Mouse (Mus musculus) cerebellum, adult 2 months (tissue): ENCODE measurements around the gene Hivep3. TPM values are rescaled to one million over a fixed set of nuclear protein-coding genes. Genes with fewer than 3 reads are reported as not detected.
A peak's percentile ranks its signal among the peaks of the same experiment; 100 is the strongest.

Source experiments
- DNase-seq, 2 experiments: peaks; one replicate each; pipeline ENCODE4 v3.0.0; 2021
- H3K27ac ChIP-seq: fragments of 200-500 bp; 2 replicates; pipeline ENCODE4 v1.5.1; 2012; ENCODE audit warnings: low read length, control low read depth, inconsistent platforms; ENCODE audit not compliant: insufficient read depth
- H3K27me3 ChIP-seq: fragments of 200-500 bp; 2 replicates; pipeline ENCODE4 v1.6.1; 2012; ENCODE audit warnings: inconsistent platforms, mild to moderate bottlenecking, low read length, moderate library complexity; ENCODE audit not compliant: control insufficient read depth, insufficient read depth
- H3K4me1 ChIP-seq: fragments of 200-500 bp; 2 replicates; pipeline ENCODE4 v1.6.1; 2011; ENCODE audit warnings: low read length; ENCODE audit not compliant: control insufficient read depth, insufficient read depth
- H3K4me3 ChIP-seq: fragments of 200-500 bp; replicated peaks from 2 replicates; pipeline ENCODE3; 2011; ENCODE audit warnings: mild to moderate bottlenecking, low read depth, low read length, control low read depth; ENCODE audit not compliant: insufficient read depth
- CTCF ChIP-seq: fragments of 200-500 bp; IDR thresholded peaks from 2 replicates; pipeline ENCODE4 v1.5.1; 2011; ENCODE audit warnings: low read depth, mild to moderate bottlenecking, control low read depth, low read length, moderate library complexity, borderline replicate concordance; ENCODE audit not compliant: insufficient read depth
- POLR2A ChIP-seq: fragments of 200-500 bp; IDR thresholded peaks from 2 replicates; pipeline ENCODE4 v1.6.1; 2011; ENCODE audit warnings: low read length, control low read depth, borderline replicate concordance; ENCODE audit not compliant: insufficient read depth
- WGBS: fragments of 180-500 bp; shearing (Covaris S2); methylation state at CpG from one replicate; pipeline ENCODE4 v1.1.7; 2018; 5-methylcytosine and 5-hydroxymethylcytosine counted together
- polyA plus RNA-seq: library from polyadenylated mRNA; depleted of rRNA; stranded (reverse); fragments of >200 nt; gene quantifications from 2 replicates; pipeline ENCODE4 v1.2.3, GENCODE M21; 2012

Hivep3 gene
- polyA plus RNA-seq, 1 experiment = 36.8 TPM

DNA sequence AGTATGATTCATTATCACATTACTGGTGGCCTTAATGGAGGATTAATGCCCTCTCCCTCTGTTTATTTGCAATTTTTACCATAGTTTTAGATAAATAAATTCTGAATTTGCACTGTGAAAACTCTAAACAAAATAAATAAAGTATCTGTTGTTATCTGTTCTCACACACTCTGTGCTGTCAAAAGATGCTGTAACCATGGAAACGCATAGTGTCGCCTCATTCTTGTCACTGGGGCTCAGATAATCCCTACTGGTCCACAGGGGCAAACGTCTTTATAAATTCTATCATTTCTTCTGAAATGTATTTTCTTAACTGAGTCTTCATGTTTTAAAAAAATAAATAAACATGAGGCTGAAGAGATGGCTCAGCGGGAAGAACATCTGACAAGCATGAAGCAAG lies 23.4 kb upstream of the Hivep3 start:
- H3K27ac ChIP-seq = no peak overlapping the region
- 73% methylated on average over 4 of the region's 4 CpGs for WGBS
- H3K4me3 ChIP-seq = no peak overlapping the region
- DNase-seq = no peak
- TF ChIP-seq POLR2A (no peak), CTCF (no peak)
- H3K4me1 ChIP-seq = no peaks in the 10 kb centered on the region
- H3K27me3 ChIP-seq = no peaks in the 10 kb centered on the region

DNA sequence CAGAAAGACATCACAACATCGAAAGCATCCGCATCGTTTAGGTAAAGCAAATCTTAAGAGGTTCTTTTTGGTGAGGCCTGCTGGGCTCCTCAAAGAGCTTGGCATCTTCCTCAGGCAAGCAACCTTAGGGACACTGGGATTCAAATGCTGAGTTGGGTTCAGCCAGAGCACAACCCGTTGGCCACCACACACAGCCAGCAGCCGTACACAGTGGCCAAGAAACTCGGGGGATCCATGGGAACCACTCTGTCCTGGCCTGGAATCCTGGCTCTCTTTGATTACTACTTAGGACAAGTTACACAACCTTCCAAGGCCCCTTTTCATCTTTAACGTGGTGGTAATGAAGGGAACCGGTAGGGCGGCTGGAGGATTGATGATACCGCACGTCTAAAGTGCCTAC lies 16.1 kb upstream of the Hivep3 start:
- H3K4me3 ChIP-seq = no peak overlapping the region
- H3K4me1 ChIP-seq = no peaks in the 10 kb centered on the region
- WGBS = 74% methylated on average over 11 of the region's 11 CpGs
- DNase-seq = peak in 1 of 2 experiments; percentile 38
- no peak for TF ChIP-seq POLR2A
- no peak for TF ChIP-seq CTCF
- no peak overlapping the region for H3K27ac ChIP-seq
- H3K27me3 ChIP-seq = no peaks in the 10 kb centered on the region

DNA sequence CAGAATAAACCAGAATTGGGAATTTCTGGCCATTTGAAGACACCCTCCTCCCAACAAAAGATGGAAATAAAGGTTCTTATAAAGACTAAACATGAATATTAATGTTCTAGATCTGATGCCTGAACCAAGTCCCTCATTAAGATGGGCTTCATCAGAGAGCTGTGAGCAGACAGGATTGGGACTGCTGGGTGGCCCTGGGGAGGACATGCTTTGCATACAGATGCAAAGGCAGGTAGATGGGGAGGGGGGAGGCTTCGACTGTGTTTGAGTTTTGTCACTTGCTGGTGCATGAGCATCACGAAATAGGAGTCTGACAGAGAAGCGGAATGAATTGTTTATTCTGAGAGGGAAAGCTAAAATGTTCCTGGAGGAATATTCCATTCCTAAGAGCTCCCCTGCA lies 12.1 kb upstream of the Hivep3 start:
- peaks cover 5% of the 10 kb centered on the region; the same call in 1 of the 2 replicates for H3K4me1 ChIP-seq
- no peak overlapping the region for H3K4me3 ChIP-seq
- WGBS = 90% methylated on average over 3 of the region's 3 CpGs
- no peak for DNase-seq
- H3K27me3 ChIP-seq = no peaks in the 10 kb centered on the region
- H3K27ac ChIP-seq = no peak overlapping the region
- no peak for TF ChIP-seq CTCF
- TF ChIP-seq POLR2A = no peak

DNA sequence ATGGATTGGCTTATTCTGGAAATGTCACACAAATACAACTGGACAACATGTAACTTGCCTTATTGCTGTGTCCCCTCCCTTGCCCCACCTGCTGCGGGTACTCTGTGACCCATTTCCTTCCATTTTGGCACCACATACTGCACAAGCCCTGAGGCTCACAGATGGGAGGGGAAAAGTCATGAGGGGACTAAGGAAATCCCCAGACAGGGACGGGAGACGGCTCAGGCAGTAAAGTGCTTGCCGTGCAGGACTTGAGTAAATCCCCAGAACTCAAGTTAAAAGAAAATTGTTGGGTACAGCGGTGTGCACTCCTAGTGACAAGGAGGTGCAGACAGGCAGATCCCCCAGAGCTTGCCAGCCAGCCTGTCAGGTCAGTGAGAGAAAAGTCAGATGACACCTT lies 7.5 kb upstream of the Hivep3 start:
- 27% methylated on average over 5 of the region's 5 CpGs for WGBS
- no peak overlapping the region for H3K27ac ChIP-seq
- H3K27me3 ChIP-seq = no peaks in the 10 kb centered on the region
- H3K4me1 ChIP-seq = peaks cover 5% of the 10 kb centered on the region; the same call in 1 of the 2 replicates
- DNase-seq = no peak
- TF ChIP-seq POLR2A (no peak), CTCF (no peak)
- H3K4me3 ChIP-seq = no peak overlapping the region

DNA sequence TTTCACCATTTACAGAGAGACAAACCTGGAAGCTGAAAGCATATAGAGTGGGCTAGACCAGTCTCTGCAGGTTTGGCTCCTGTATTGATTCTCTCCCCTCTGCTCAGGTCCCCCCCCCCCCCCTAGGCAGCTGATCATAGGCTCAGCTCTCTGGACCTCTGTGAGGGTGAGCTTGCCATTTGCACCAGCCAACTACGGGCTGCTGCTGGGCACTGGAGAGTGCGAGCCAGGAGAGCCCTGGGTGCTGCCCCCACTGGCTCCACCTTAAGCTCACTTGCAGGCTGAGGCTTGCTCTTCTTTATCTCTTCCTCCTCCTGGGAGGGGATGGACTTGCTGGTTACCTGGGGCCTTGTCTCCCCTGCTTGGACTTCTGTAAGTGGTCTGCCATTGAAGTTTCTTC lies 5.7 kb upstream of the Hivep3 start:
- H3K4me3 ChIP-seq = no peak overlapping the region
- WGBS = 76% methylated on average over 2 of the region's 2 CpGs

DNA sequence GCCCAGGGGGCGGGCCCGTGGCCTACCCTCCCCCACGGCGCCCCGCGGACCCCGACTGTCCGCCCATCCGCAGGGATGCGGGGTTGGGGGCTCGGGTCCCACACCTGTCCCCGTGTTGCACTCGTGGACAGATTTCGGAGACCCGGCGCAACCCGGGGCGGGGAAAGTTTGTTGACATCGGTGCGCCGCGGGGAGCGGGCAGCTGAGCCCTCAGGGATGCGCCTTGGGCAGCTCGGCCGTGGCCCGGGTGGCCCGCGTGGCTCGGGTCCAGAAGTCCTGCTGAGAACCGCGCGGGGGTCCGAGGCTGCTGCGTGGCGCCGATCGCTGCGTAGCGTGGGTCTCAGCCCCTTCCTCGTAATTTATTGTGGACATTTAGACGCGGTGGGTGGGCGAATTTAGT lies 358 bp downstream of the Hivep3 start:
- Histone ChIP-seq H3K27me3 (no peaks in the 10 kb centered on the region), H3K4me1 (peaks cover 8% of the 10 kb centered on the region; the same call in 1 of the 2 replicates), H3K4me3 (peak overlapping the region; percentile 87), H3K27ac (peak overlapping the region; percentile 31)
- no peak for DNase-seq
- no peak for TF ChIP-seq CTCF
- WGBS = 1% methylated on average over 44 of the region's 44 CpGs

More for the DNA sequence above, 5.7 kb upstream of the Hivep3 start:
- Histone ChIP-seq H3K27ac (no peak overlapping the region), H3K4me1 (peaks cover 5% of the 10 kb centered on the region; the same call in 1 of the 2 replicates), H3K27me3 (no peaks in the 10 kb centered on the region)
- no peak for DNase-seq
- TF ChIP-seq POLR2A (no peak), CTCF (no peak)

DNA sequence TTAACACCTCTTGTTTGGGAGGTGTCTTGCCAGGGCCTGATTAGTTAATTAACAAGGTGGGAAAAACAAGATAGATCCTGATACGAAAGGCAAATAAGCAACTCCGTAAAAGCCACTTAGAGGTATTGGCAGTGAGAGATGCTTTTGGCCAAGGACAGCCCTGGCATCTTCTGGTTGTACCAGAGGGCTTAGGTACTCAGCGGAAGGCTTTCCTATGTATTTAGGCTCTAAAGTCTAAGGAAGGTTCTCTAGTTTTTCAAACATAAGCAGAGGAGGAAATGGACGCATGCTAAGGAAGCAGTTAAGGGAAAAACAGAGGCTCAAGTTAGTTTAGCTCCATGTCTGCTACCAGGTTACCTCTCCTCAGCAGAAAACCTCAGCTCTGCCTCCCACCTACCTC lies 768 bp downstream of the Hivep3 start:
- no peaks in the 10 kb centered on the region for H3K27me3 ChIP-seq
- peaks cover 8% of the 10 kb centered on the region; the same call in 1 of the 2 replicates for H3K4me1 ChIP-seq
- WGBS = 11% methylated on average over 4 of the region's 4 CpGs
- H3K4me3 ChIP-seq = peak overlapping the region; percentile 87
- DNase-seq = no peak
- 0 out of 2 replicates have a peak overlapping the region, but pooled peaks have one; percentile 31 for H3K27ac ChIP-seq
- TF ChIP-seq POLR2A (no peak), CTCF (no peak)

DNA sequence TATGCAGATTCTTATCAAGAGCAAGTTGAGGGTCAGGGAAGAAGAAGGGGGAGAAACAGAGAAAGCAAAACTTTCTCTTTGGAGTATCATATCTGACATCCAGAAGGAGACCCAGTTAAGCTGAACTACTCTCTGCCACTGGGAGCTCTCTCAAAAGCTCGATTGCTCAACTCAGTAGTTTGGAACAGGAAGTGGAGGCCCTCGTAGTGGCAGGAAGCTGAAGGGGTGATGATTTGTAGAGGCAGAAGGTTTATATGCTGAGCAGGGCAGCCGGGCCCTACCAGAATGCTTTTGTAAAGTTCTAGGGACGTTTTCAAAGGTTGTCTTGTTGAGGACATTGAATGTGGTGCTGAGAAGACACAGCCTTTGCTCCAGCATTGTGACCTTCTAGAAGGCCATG lies 5.1 kb downstream of the Hivep3 start:
- no peak for TF ChIP-seq CTCF
- TF ChIP-seq POLR2A = no peak
- Histone ChIP-seq H3K4me3 (no peak overlapping the region), H3K4me1 (peaks cover 12% of the 10 kb centered on the region), H3K27me3 (no peaks in the 10 kb centered on the region), H3K27ac (no peak overlapping the region)
- DNase-seq = no peak
- 67% methylated on average over 4 of the region's 4 CpGs for WGBS
